Mouse (Mus musculus): ENCODE results near the gene Aox3. TPM values are rescaled to one million over a fixed set of nuclear protein-coding genes. Genes with fewer than 3 reads are reported as not detected.

The Aox3 gene
- total RNA-seq (2015; ENCODE audit: low replicate concordance) (not detected in 2 replicates), total RNA-seq (2017; ENCODE audit: low replicate concordance) (not detected in 2 replicates)

DNA sequence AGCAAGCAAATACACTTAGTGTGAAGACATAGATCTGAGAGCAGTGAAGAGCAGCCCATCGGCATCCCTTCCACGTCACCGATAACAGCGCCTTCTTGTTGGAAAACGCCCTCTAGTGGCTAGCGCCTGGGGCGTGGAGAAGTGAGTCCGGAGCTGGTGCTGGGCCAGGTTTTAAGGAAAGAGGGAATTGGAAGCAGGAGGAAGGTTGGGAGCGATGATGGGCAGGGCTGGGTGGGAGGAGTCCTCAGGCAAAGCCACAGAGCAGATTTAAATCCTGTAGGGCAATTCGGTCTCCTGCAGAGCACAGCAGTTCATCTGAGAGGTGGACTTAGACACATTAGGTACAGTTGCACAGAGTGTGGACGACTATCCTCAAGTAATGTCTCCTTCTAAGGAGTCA is at the start of gene Aox3:
TSS of gene Aox3 (plus strand) at position 251 of the 400 bp plus-strand sequence.
- ATAC-seq (replicated peaks; ENCODE audit: low FRiP score, poor library complexity, severe bottlenecking), result no peak

- no peak for ATAC-seq (replicated peaks; ENCODE audit: low FRiP score, poor library complexity, severe bottlenecking)
Observed at GRCm38 (mm10) chr1:58065151-58065550, 47.8 kb upstream of the Aox3 start.

GRCm38 (mm10) chr1:58065606-58066005 is 47.3 kb upstream of the Aox3 start:
- no peak for ATAC-seq (replicated peaks; ENCODE audit: low FRiP score, poor library complexity, severe bottlenecking)

- ATAC-seq (replicated peaks; ENCODE audit: low FRiP score, poor library complexity, severe bottlenecking), result no peak
Observed at GRCm38 (mm10) chr1:58069181-58069580, 43.7 kb upstream of the Aox3 start.

GRCm38 (mm10) chr1:58070091-58070490 is 42.8 kb upstream of the Aox3 start:
- no peak for ATAC-seq (replicated peaks; ENCODE audit: low FRiP score, poor library complexity, severe bottlenecking)

DNA sequence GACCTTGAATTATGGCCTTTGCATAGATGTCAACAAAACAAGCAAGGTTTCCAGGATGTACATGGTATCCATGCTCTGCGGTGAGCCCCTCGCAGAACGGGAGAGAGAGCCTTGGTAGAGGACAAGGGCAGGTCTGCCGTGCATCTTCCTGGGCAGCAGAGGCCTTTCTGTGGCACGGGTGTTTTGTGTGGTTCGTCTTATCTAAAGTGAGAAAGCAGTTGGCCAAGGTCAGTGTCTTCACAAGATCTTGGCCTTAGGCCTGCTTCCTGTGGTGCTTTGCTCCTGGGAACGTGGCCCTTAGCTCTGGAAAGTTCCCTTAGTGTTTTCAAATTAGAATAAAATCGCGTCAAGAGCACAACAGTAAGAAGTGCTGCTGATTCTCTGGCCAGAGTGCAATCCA is 41.9 kb upstream of the Aox3 start:
- ATAC-seq (replicated peaks; ENCODE audit: low FRiP score, poor library complexity, severe bottlenecking), result no peak

DNA sequence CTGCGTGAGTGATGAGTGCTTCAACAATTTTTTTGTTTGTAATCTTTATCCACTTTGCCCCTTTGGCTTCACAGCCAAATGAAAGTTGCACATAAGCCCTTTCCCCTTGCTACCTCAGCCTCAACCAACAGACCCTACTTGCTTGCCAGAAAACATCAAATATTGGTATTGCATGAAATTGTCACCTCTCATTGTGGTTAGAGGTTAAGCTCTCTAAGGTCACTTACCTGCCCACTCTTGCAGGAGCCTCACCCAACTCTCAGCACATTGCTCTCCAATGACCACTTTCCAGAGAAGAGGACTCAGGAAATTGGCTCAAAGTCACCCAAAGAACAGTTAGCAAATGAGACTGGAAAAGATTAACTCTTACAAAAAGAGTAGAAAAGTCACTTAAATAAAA is 41.4 kb upstream of the Aox3 start:
- ATAC-seq (replicated peaks; ENCODE audit: low FRiP score, poor library complexity, severe bottlenecking), result no peak

DNA sequence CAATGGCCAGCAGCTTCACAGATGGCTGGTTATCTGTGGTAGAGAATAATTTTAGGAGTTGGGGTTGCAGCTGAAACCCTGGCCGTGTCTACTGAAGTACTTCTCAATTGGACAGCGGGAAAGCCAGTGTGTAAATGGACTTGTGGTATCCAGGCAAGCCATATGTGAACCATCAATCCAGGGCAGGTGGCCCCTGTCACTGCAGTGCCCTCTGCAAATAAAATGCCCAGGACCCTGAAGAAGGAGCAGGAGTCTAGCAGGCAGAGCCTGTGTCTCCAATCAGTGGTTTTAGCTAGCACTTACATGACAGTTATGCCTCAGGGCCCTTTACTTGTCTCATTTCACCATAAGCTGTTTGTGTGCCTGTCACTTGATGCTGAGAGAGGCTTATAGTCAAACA is 40.5 kb upstream of the Aox3 start:
- ATAC-seq (replicated peaks; ENCODE audit: low FRiP score, poor library complexity, severe bottlenecking), result no peak

- no peak for ATAC-seq (replicated peaks; ENCODE audit: low FRiP score, poor library complexity, severe bottlenecking)
Observed at GRCm38 (mm10) chr1:58072991-58073730, 39.8 kb upstream of the Aox3 start.

DNA sequence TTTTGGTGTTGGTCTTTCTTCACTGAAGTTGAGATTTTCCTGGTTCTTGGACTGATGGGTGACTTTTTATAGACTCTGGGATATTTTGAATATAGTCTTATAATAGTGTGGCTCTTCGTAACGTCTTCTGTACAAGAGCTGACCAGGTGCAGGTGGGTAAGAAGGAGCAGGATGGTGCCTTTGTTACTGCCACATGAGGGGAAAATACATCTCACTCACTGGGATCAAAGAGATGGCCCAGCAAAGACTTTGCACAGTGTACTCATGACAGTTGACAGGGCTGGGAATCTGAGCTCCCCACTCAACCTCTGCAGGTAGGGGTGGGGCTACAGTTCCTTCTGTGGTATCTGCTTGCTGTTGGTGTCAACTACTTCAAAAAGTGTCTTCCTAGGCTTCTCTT is 38.7 kb upstream of the Aox3 start:
- no peak for ATAC-seq (replicated peaks; ENCODE audit: low FRiP score, poor library complexity, severe bottlenecking)

- ATAC-seq (replicated peaks; ENCODE audit: low FRiP score, poor library complexity, severe bottlenecking), result no peak
Observed at GRCm38 (mm10) chr1:58077882-58078281, 35.0 kb upstream of the Aox3 start.

- ATAC-seq (replicated peaks; ENCODE audit: low FRiP score, poor library complexity, severe bottlenecking), result no peak
Observed at GRCm38 (mm10) chr1:58078390-58078789, 34.5 kb upstream of the Aox3 start.

- no peak for ATAC-seq (replicated peaks; ENCODE audit: low FRiP score, poor library complexity, severe bottlenecking)
Observed at GRCm38 (mm10) chr1:58079689-58080088, 33.2 kb upstream of the Aox3 start.

DNA sequence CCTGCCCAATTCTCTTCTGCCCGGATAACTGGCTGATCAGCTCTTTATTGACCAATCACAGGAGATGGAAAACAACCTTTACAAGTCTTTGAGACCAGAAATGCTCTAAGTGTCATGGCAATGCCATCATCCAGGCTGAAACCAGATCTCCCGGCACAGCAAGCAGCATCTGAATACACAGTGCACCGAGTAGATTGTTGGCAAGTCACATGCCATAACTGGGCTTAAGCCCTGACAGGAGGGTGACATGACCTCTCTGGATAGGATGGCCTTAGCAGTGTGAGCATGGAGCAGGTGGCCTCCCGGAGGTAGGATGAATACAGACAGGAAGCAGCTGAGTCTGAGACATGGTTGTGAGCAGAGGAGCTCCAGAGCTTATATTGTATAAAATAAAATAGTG is 32.5 kb upstream of the Aox3 start:
- no peak for ATAC-seq (replicated peaks; ENCODE audit: low FRiP score, poor library complexity, severe bottlenecking)

DNA sequence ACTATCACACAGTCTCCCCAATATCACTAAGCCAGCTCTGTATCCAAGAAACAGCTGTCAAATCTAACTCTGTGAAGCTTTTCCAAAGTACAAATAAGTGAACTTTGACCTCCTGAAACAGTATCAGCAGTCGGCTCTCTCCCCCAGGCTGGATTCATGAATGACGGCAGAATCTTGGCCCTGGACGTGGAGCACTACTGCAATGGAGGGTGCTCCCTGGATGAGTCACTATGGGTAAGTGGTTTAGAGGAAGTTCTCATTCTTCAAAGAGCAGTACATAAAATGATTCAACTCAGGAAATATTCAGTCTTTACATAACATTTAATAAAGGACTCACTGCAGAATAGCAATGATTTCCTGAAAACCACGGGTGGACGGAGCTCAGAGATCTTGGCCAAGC is 31.6 kb upstream of the Aox3 start:
- no peak for ATAC-seq (replicated peaks; ENCODE audit: low FRiP score, poor library complexity, severe bottlenecking)

GRCm38 (mm10) chr1:58089316-58089715 is 23.6 kb upstream of the Aox3 start:
- no peak for ATAC-seq (replicated peaks; ENCODE audit: low FRiP score, poor library complexity, severe bottlenecking)

GRCm38 (mm10) chr1:58090191-58090590 is 22.7 kb upstream of the Aox3 start:
- ATAC-seq (replicated peaks; ENCODE audit: low FRiP score, poor library complexity, severe bottlenecking), result no peak

GRCm38 (mm10) chr1:58091213-58091612 is 21.7 kb upstream of the Aox3 start:
- no peak for ATAC-seq (replicated peaks; ENCODE audit: low FRiP score, poor library complexity, severe bottlenecking)

- ATAC-seq (replicated peaks; ENCODE audit: low FRiP score, poor library complexity, severe bottlenecking), result no peak
Observed at GRCm38 (mm10) chr1:58091992-58092560, 20.9 kb upstream of the Aox3 start.

DNA sequence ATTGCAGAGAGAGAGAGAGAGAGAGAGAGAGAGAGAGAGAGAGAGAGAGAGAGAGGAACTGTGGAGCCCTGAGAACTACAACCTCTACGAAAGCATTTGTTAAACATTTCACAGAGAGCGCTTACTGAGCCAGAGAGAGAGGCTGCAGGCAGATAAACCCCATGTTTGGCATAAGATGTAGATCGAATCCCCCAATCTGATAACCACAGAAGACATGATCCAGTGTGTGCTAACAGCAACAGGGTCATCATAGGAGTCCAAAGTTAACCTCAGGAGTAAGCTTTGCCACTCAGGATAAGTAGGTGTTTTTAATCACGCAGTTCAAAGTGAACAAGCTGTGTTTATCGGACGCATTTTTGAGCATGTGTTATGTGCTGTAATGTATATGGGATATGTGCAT is 15.6 kb upstream of the Aox3 start:
- no peak for ATAC-seq (replicated peaks; ENCODE audit: low FRiP score, poor library complexity, severe bottlenecking)

DNA sequence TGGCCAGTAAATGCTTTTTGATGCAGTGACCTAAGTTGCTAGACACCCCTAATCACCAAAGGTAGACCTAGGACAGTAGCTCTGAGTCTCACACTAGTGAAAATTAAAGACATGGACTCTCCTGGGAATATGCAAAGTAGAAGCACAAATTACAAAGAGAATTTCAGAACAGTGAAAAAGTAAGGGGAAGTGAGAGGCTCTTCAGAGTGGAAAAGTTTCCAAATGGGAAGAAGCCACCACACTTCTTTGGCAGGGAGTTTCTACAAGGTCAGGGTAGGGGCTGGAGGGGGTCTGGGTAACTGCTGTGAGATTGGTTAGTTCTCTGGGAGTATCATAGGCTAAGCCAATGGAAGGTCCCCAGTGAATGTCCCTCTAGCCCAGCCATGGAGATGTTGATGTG is 13.8 kb upstream of the Aox3 start:
- ATAC-seq (replicated peaks; ENCODE audit: low FRiP score, poor library complexity, severe bottlenecking), result no peak

All from erythroid progenitor cell, adult 5-6 weeks (primary cell).